In genomic region chr17:46648436-46648835, GRCm38 (mm10) we compare ENCODE assay signal across 19 mouse cellular contexts. TPM values are rescaled to one million over a fixed set of nuclear protein-coding genes. Genes with fewer than 3 reads are reported as not detected.
DNase-seq lines count a peak whose midpoint lies in the region; ATAC-seq and TF ChIP-seq lines count a peak whose summit lies in the region.
"Had no signal": no experiment of that assay in that cellular context is flagged by ENCODE, and none has a peak within 500 bp of the region (broad histone marks: within the 10 kb centered on the region; RNA-seq: fewer than 3 reads in every experiment).

No protein-coding gene starts in this region.

- no peaks in the 10 kb centered on the region for H3K9me3 ChIP-seq in liver, embryonic 12.5 days (replicated peaks)
- no peaks in the 10 kb centered on the region for H3K9me3 ChIP-seq in liver, postnatal 0 days (ENCODE audit: low read length)
- H3K9me3 ChIP-seq in midbrain, embryonic 12.5 days: no peaks in the 10 kb centered on the region
- H3K9me3 ChIP-seq in midbrain, embryonic 13.5 days: no peaks in the 10 kb centered on the region
- H3K9me3 ChIP-seq: embryonic facial prominence, embryonic 10.5 days; embryonic facial prominence, embryonic 12.5 days; forebrain, embryonic 13.5 days; forebrain, embryonic 15.5 days had no signal

- TF ChIP-seq EP300 in liver, postnatal 0 days (IDR thresholded peaks at IDR 0.05; ENCODE audit: low read depth): no peak

- no peak for ATAC-seq in liver, embryonic 12.5 days
- ATAC-seq in liver, postnatal 0 days: no peak
- ATAC-seq in midbrain, embryonic 12.5 days (ENCODE audit: low FRiP score, low read depth): no peak
- ATAC-seq in midbrain, embryonic 13.5 days: no peak
- ATAC-seq: forebrain, embryonic 13.5 days; forebrain, embryonic 15.5 days; forebrain, postnatal 0 days had no signal

- H3K4me1 ChIP-seq in liver, embryonic 12.5 days: peaks cover 56% of the 10 kb centered on the region
- H3K4me1 ChIP-seq in liver, postnatal 0 days (ENCODE audit: insufficient read depth): peaks cover 38% of the 10 kb centered on the region
- H3K4me1 ChIP-seq in midbrain, embryonic 12.5 days: peaks cover 50% of the 10 kb centered on the region
- H3K4me1 ChIP-seq in midbrain, embryonic 13.5 days (replicated peaks): peaks cover 64% of the 10 kb centered on the region

- H3K27ac ChIP-seq in liver, embryonic 12.5 days: 0 out of 2 replicates have a peak overlapping the region, but pooled peaks have one; percentile 17
- no peak overlapping the region for H3K27ac ChIP-seq in liver, postnatal 0 days (ENCODE audit: low read depth)
- no peak overlapping the region for H3K27ac ChIP-seq in midbrain, embryonic 12.5 days (replicated peaks)
- no peak overlapping the region for H3K27ac ChIP-seq in midbrain, embryonic 13.5 days
- H3K27ac ChIP-seq: embryonic facial prominence, embryonic 10.5 days; embryonic facial prominence, embryonic 12.5 days; forebrain, embryonic 13.5 days; forebrain, embryonic 15.5 days had no signal

- H3K4me3 ChIP-seq in liver, embryonic 12.5 days: no peak overlapping the region
- no peak overlapping the region for H3K4me3 ChIP-seq in liver, postnatal 0 days (ENCODE audit: low read depth, low read length)
- H3K4me3 ChIP-seq in midbrain, embryonic 12.5 days: no peak overlapping the region
- H3K4me3 ChIP-seq in midbrain, embryonic 13.5 days (replicated peaks): no peak overlapping the region
- H3K4me3 ChIP-seq: embryonic facial prominence, embryonic 10.5 days; embryonic facial prominence, embryonic 12.5 days; forebrain, embryonic 13.5 days; forebrain, embryonic 15.5 days had no signal

- 89% methylated on average over 9 of the region's 9 CpGs for WGBS in liver, embryonic 12.5 days (ENCODE audit: insufficient replicate concordance)
- WGBS in liver, postnatal 0 days (ENCODE audit: insufficient replicate concordance): 89% methylated on average over 9 of the region's 9 CpGs
- WGBS in midbrain, embryonic 12.5 days: 89% methylated on average over 9 of the region's 9 CpGs
- WGBS in midbrain, embryonic 13.5 days: 91% methylated on average over 9 of the region's 9 CpGs

- no peak overlapping the region for H3K4me2 ChIP-seq in liver, embryonic 12.5 days
- H3K4me2 ChIP-seq in liver, postnatal 0 days (ENCODE audit: low read depth, low read length): no peak overlapping the region
- H3K4me2 ChIP-seq in midbrain, embryonic 12.5 days (replicated peaks): no peak overlapping the region
- H3K4me2 ChIP-seq in midbrain, embryonic 13.5 days (replicated peaks): no peak overlapping the region
- H3K4me2 ChIP-seq: embryonic facial prominence, embryonic 12.5 days; forebrain, embryonic 13.5 days; forebrain, embryonic 15.5 days had no signal

- peak; percentile 62 for DNase-seq in cerebellum, adult 9-11 months
- no peak for DNase-seq in cerebellum, postnatal 4 days (ENCODE audit: low spot score in 2 of 2)
- DNase-seq in liver, postnatal 0 days: no peak
- no peak for DNase-seq in adrenal gland, postnatal 36 days
- DNase-seq: adrenal gland, adult 2 months; adrenal gland, postnatal 10 days; adrenal gland, postnatal 25 days; cerebellum, adult 2 months; cerebellum, adult 9-10 months; cerebellum, postnatal 14 days; cerebellum, postnatal 36 days; forebrain, postnatal 0 days had no signal

- H3K27me3 ChIP-seq in liver, embryonic 12.5 days (replicated peaks): no peaks in the 10 kb centered on the region
- no peaks in the 10 kb centered on the region for H3K27me3 ChIP-seq in liver, postnatal 0 days (ENCODE audit: insufficient read depth, low read length)
- no peaks in the 10 kb centered on the region for H3K27me3 ChIP-seq in midbrain, embryonic 12.5 days
- H3K27me3 ChIP-seq in midbrain, embryonic 13.5 days: no peaks in the 10 kb centered on the region
- H3K27me3 ChIP-seq: embryonic facial prominence, embryonic 12.5 days; forebrain, embryonic 13.5 days; forebrain, embryonic 15.5 days had no signal

- TF ChIP-seq CTCF in liver, postnatal 0 days (IDR thresholded peaks at IDR 0.05; ENCODE audit: low read depth): no peak

- no peak overlapping the region for H3K9ac ChIP-seq in liver, embryonic 12.5 days
- H3K9ac ChIP-seq in liver, postnatal 0 days (replicated peaks): no peak overlapping the region
- H3K9ac ChIP-seq in midbrain, embryonic 12.5 days (replicated peaks): 0 out of 2 replicates have a peak overlapping the region, but pooled peaks have one; percentile 1
- H3K9ac ChIP-seq in midbrain, embryonic 13.5 days (replicated peaks): no peak overlapping the region
- H3K9ac ChIP-seq: embryonic facial prominence, embryonic 12.5 days; forebrain, embryonic 13.5 days; forebrain, embryonic 15.5 days; forebrain, postnatal 0 days had no signal

- H3K36me3 ChIP-seq in liver, embryonic 12.5 days: peaks cover 32% of the 10 kb centered on the region
- H3K36me3 ChIP-seq in liver, postnatal 0 days (replicated peaks; ENCODE audit: insufficient read depth, low read length): peaks cover 17% of the 10 kb centered on the region
- H3K36me3 ChIP-seq in midbrain, embryonic 12.5 days: peaks cover 18% of the 10 kb centered on the region
- peaks cover 16% of the 10 kb centered on the region for H3K36me3 ChIP-seq in midbrain, embryonic 13.5 days

RNA-seq across cellular contexts. Expression of gene Cul7, which starts 1.7 kb away (rescaled TPM):
- polyA plus RNA-seq in liver, embryonic 12.5 days (2016; fragmentation: Nextera tagmentation; extraction: Ambion mirVana): 16.9 and 18.3 TPM in 2 replicates
- 5.2 and 6.2 TPM in 2 replicates for polyA plus RNA-seq in liver, postnatal 0 days (2015; fragmentation: Nextera tagmentation; extraction: Ambion mirVana)
- polyA plus RNA-seq in midbrain, embryonic 12.5 days (2016; fragmentation: Nextera tagmentation; extraction: Ambion mirVana): 48.3 and 49.0 TPM in 2 replicates
- 41.6 and 46.3 TPM in 2 replicates for polyA plus RNA-seq in midbrain, embryonic 13.5 days (2015; fragmentation: Nextera tagmentation; extraction: Ambion mirVana)
- 10 to 100 TPM; 36.3 to 42.2 TPM for total RNA-seq in adrenal gland, postnatal 36 days (2021)

RNA-seq across cellular contexts. Expression of gene Mrpl2, which starts 2.4 kb away (rescaled TPM):
- polyA plus RNA-seq in liver, embryonic 12.5 days (2016; fragmentation: Nextera tagmentation; extraction: Ambion mirVana): 95.0 and 106 TPM in 2 replicates
- polyA plus RNA-seq in liver, postnatal 0 days (2015; fragmentation: Nextera tagmentation; extraction: Ambion mirVana): 75.2 and 79.3 TPM in 2 replicates
- polyA plus RNA-seq in midbrain, embryonic 12.5 days (2016; fragmentation: Nextera tagmentation; extraction: Ambion mirVana): 73.9 and 88.4 TPM in 2 replicates
- polyA plus RNA-seq in midbrain, embryonic 13.5 days (2015; fragmentation: Nextera tagmentation; extraction: Ambion mirVana): 75.1 and 89.5 TPM in 2 replicates
- 100 to 1,000 TPM in 1 of 2 experiments, 10 to 100 TPM in 1; 92.6 to 114 TPM for total RNA-seq in adrenal gland, postnatal 36 days (2021)

RNA-seq across cellular contexts. Expression of gene Klc4, which starts 2.6 kb away (rescaled TPM):
- 6.3 and 6.6 TPM in 2 replicates for polyA plus RNA-seq in liver, embryonic 12.5 days (2016; fragmentation: Nextera tagmentation; extraction: Ambion mirVana)
- 10.7 and 12.6 TPM in 2 replicates for polyA plus RNA-seq in liver, postnatal 0 days (2015; fragmentation: Nextera tagmentation; extraction: Ambion mirVana)
- polyA plus RNA-seq in midbrain, embryonic 12.5 days (2016; fragmentation: Nextera tagmentation; extraction: Ambion mirVana): 43.6 and 44.7 TPM in 2 replicates
- 49.1 and 54.1 TPM in 2 replicates for polyA plus RNA-seq in midbrain, embryonic 13.5 days (2015; fragmentation: Nextera tagmentation; extraction: Ambion mirVana)
- 10 to 100 TPM; 35.3 to 50.3 TPM for total RNA-seq in adrenal gland, postnatal 36 days (2021)

RNA-seq across cellular contexts. Expression of gene Ptk7, which starts 19.1 kb away (rescaled TPM):
- polyA plus RNA-seq in liver, embryonic 12.5 days (2016; fragmentation: Nextera tagmentation; extraction: Ambion mirVana): 16.8 and 17.7 TPM in 2 replicates
- polyA plus RNA-seq in liver, postnatal 0 days (2015; fragmentation: Nextera tagmentation; extraction: Ambion mirVana): 3.0 and 3.5 TPM in 2 replicates
- polyA plus RNA-seq in midbrain, embryonic 12.5 days (2016; fragmentation: Nextera tagmentation; extraction: Ambion mirVana): 57.1 and 63.4 TPM in 2 replicates
- 33.4 and 37.5 TPM in 2 replicates for polyA plus RNA-seq in midbrain, embryonic 13.5 days (2015; fragmentation: Nextera tagmentation; extraction: Ambion mirVana)
- 10 to 100 TPM in 1 of 2 experiments, 1 to 10 TPM in 1; 6.8 to 11.7 TPM for total RNA-seq in adrenal gland, postnatal 36 days (2021)

RNA-seq across cellular contexts. Expression of gene Rrp36, which starts 25.7 kb away (rescaled TPM):
- 37.0 and 37.3 TPM in 2 replicates for polyA plus RNA-seq in liver, embryonic 12.5 days (2016; fragmentation: Nextera tagmentation; extraction: Ambion mirVana)
- polyA plus RNA-seq in liver, postnatal 0 days (2015; fragmentation: Nextera tagmentation; extraction: Ambion mirVana): 28.1 and 28.2 TPM in 2 replicates
- polyA plus RNA-seq in midbrain, embryonic 12.5 days (2016; fragmentation: Nextera tagmentation; extraction: Ambion mirVana): 54.1 and 56.0 TPM in 2 replicates
- 48.1 and 49.9 TPM in 2 replicates for polyA plus RNA-seq in midbrain, embryonic 13.5 days (2015; fragmentation: Nextera tagmentation; extraction: Ambion mirVana)
- 10 to 100 TPM; 23.8 to 30.4 TPM for total RNA-seq in adrenal gland, postnatal 36 days (2021)
